Mouse (Mus musculus) subcutaneous adipose tissue, adult 2 months (tissue): Measurements from ENCODE around the gene 4632433K11Rik. TPM values are rescaled to one million over a fixed set of nuclear protein-coding genes. Genes with fewer than 3 reads are reported as not detected.

Experiments used
- polyA plus RNA-seq: library from polyadenylated mRNA; depleted of rRNA; stranded (reverse); fragments of >200 nt; gene quantifications from 2 replicates; pipeline ENCODE4 v1.2.3, GENCODE M21; 2012; ENCODE audit warnings: low replicate concordance; rRNA removed

4632433K11Rik gene
- not detected in 2 replicates for polyA plus RNA-seq

DNA sequence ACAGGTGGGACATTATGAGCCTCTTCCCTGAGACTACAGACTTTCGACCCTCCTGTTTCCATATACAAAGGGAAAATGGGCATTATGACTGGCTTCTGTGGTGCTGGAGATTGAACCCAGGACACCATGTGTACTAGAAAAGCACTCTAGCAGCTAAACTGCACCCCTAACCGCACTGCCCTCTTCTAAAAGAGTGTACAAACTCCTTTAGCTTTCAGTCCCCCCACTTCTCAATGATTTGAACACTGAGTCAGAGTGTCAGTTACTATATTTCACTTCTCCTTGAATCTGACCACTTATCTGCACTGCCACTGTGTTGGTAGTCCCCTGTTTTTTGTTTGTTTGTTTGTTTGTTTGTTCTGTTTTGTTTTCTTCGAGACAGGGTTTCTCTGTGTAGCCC, at the start of gene 4632433K11Rik:
TSS of gene 4632433K11Rik (plus strand) at position 301 of the 400 bp plus-strand sequence.

DNA sequence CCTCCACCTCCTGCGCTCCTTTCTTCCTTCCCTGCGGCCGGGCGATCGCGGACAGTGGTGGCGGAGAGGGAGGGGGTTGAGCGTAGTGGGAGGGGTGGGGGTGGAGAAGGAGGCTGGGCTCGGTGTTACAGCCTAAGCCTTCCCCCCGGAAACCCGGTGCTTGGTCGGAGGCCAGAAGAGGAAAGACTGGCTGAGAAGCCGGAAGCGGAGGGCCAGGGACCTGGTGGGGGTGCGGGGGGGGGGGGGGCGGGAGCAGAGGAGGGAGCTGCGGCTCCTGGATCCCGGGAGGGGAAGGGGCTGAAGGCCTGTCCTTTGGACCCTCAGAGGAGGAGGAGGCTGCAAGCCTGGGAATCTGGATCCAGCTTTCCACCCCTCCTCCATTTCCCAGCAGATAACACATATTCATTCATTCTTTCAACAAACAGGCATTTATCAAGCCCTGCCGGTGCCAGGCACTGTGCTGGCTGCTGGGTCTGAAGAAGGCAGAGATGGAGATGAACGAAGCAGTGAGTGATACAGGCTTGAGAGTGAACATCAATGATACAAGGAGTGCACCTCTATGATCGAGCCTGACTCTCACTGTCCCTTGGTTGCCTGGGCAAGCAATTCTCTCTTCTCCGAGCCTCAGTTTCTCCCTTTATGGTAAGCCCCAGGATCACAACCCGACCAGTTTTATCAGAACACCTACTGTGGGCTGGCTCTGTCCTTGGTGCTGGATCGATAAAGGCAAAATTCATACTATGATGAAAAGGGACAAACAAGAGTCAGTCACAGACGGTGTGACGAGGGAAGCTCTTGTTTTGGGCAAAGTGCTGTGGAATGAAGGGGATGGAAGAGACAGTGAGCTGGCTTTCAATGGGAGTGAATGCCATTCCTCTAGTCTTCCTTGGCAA, 37.7 kb upstream of the 4632433K11Rik start, which contains the start of gene Zfp579:
TSS of gene Zfp579 (minus strand) at position 156 of the 893 bp plus-strand sequence.

DNA sequence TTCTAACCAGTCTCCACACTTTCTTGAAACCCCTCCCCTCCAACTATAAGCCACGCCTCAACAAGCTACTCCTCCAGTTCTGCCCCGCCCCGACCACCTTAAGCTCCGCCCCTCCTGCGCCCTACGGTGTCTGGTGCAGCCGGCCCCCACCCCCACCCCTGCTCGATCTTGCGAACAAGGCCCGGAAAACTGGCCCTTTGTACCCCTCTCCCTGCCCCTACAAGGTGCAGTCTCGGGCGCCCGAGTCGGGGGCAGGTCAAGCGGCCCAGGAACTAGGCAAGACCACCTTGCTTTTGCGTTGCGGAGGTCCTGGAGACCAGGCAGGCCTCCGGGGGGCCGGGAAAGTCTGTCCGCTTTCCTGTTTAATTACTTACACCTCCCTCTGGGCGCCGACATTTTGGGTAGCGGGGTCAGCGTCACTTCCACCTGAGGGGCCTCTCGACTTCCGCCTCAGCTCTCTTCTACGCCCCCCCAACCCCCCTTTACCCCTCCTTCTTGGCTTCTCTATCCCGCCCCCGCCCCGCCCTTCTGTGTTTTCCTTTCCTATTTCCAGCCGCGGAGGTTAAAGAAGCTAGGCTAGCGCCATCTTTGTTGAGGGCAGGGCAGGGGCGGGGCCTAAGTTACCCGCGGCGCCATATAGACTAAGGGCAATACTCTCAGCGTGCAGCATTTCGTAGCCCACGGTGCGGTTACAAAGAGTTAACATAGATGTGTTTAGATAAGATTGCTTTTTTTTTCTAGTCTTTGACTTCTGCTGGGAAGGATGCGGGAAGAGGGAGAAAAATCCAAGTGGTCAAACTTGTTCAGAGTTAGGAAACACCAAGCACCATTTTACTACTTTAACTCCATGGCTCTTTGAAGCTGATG, 19.4 kb upstream of the 4632433K11Rik start, which contains the start of the genes Zfp524 and Fiz1:
TSS of gene Zfp524 (plus strand) at position 165 of the 867 bp plus-strand sequence.
TSS of gene Fiz1 (minus strand) at position 447 of the 867 bp plus-strand sequence.

DNA sequence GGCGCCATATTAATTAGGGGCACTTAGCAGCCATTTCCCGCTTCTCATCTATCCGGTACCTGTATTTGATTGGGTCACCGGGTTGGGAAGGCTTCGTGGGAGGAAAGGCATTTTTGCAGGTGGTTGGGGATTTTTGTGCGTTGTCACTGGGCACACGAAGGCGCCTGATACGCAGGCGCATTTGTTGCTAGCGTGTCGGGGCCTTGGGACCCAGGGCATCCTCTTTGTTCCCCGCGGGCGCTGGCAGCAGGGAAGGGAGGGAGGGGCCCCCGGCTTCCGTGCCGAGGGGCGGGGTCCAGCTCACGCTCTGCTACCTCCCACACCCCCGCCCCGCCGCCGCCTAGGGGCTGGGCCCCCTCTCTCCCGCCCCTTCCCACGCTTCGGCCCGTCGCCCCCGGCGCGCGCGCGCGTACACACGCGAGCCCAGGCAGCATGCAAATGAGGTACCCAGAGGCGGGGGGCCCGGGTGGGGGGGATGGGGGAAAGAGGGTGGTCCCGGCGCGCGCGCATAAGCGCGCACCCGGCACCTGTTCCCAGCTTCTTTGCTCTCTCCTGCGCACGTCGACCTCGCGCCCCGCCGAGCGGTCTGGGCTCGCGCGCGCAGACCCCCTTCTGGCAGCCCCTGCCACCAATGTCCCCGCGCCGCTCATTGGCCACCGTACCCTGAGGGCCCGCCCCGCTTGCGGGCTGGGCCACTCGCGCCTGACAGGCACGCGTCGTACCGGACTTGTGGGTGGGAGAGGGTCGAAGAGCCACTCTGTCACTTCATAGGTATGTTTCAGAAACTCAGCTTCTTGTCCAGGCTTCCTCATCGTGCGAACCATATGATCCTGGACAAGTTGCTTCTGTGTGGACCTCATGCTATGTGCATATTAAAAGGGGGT, 18.6 kb upstream of the 4632433K11Rik start, which contains the start of gene Gm44973:
TSS of gene Gm44973 (plus strand) at position 379 of the 884 bp plus-strand sequence.

DNA sequence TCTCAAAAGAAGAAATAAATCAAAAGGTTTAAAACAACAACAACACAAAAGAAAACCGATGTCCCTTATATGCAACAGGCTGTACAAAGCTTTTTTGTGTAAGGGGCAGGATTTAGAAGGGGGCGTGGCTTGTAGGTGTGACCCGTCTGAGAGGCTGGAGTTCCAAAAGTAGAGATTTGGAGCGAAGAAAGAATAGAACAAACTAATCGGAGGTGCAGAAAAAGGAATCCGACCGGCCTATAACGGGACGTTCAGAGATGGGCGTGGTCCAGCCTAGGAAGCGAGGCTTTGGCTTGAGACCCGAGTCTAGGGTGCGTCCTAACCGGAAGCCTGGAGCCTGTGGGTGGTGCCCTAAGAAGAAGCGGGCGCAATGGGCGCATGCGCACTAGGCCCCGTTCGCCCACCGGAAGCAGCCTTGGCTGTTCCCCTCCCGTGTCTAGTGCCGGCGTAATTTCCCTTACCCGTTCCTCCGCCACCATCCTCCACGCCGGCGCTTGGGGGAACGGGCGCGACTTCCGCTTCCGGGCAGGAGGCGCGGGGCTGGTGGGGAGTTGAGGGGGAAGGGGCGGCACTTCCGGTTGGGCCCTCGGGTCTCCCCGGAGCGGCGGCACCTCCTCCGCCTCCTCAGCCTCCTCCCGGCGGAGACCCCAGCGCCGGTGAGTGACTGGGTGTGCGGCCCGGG, 13.8 kb upstream of the 4632433K11Rik start, which contains the start of the genes Zfp865 and Ccdc106:
TSS of gene Zfp865 (plus strand) at position 377 of the 682 bp plus-strand sequence.
TSS of gene Ccdc106 (plus strand) at position 554 of the 682 bp plus-strand sequence.

DNA sequence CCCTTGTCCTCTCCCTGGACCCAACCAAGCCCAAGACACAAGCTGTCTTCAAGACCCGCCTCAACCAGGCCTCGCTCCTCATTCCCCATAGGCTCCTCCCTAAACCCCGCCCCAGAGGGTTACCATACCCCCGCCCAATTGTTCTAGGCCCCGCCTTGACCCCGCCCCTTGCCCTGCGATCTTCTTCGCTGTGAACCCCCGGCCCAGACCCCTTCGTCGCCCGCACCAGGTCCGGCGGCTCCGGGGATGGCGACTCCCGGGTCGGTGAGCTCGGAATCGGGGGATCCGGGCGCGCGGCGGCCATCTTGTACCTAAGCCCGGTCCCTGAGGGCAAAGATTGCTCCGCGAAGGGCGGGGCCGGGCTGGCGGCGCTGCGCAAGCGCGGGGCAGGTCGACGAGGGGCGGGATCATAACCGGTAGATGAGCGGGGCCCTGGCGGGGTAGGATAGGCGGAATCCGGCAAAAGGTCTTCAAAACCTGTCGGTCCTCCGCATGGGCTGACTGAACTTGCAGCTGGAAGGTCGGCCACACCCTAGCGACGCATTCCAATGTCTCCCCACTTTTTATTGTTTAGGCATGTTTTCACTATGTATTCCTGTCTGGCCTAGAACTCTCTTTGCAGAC, 4.3 kb downstream of the 4632433K11Rik start, which contains the start of gene Zfp784:
TSS of gene Zfp784 (minus strand) at position 338 of the 624 bp plus-strand sequence.

DNA sequence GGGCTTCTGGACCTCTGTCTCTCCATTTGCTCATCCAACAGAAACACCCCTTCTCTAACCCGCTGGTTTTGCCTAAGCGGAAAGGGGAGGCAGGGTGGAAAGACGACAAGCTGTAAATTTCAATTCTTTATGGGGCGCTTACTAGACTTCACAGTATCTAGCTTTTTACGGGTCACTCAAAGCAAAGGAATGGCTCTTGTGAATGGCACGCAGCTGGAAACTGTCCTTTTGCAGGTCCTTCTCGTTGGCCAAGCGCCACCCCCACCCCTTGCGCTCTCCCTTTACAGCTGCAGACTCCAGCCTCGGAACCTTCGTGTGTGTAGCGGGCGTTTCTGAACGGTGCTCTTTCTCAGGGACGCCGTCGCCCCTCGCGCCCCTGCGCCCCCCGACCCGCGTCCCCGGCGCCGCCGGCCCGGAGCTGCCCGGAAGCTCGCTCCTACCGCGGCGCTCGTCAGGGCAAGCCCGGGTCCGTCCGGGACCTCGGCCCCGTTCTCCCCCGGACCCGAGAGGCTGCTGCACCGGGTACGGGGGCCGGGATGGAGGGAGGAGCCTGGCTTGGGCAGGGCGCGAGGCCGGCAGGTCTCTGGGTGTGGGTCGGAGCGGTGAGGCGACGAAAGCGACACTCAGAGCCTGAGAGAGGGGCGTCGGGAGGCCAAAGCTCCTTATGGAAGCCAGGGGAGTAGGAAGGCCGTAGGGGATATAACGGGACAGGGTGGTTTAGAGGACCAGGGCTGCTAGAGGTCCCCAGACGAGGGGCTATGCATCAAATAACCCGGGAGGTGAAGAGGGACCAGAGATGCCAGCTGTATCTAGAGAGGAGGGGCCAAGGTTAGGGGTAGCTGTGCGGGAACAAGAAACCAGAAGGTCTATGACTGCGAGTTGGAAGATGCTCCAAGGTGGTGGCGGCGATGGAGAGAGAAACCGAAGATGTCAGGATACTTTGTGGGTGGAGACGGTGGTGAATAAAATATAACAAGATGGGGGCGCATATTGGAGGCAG, 17.6 kb downstream of the 4632433K11Rik start, which contains the start of gene Zfp580:
TSS of gene Zfp580 (plus strand) at position 346 of the 1,000 bp plus-strand sequence.

DNA sequence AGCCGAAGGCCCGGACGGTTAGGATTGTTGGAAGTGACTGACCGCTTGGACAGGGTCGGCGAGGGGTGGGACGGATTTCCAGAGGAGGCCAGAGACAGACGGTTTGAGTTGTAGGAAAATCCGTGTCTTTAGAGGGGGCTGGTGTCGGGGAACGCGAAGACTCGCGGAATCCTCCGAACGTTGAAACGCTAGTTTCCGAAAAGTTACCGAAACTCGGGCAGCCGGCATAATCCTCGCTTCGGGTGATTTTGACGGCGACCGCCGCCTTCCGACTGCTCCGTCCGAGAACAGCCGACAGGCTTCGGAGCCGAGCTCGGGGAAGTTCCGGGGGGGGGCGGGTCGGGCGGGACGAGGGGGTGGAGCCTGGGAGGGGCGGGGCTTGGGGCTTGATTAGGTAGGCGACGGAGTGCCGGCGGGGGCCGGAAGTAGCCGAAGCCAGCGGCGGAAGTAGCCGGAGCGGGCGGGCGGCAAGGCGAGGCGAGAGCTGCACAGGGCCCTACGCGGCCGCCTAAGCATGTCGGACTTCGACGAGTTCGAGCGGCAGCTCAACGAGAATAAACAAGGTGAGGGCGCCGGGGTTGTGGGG, 27.9 kb downstream of the 4632433K11Rik start, which contains the start of gene U2af2:
TSS of gene U2af2 (plus strand) at position 370 of the 586 bp plus-strand sequence.

DNA sequence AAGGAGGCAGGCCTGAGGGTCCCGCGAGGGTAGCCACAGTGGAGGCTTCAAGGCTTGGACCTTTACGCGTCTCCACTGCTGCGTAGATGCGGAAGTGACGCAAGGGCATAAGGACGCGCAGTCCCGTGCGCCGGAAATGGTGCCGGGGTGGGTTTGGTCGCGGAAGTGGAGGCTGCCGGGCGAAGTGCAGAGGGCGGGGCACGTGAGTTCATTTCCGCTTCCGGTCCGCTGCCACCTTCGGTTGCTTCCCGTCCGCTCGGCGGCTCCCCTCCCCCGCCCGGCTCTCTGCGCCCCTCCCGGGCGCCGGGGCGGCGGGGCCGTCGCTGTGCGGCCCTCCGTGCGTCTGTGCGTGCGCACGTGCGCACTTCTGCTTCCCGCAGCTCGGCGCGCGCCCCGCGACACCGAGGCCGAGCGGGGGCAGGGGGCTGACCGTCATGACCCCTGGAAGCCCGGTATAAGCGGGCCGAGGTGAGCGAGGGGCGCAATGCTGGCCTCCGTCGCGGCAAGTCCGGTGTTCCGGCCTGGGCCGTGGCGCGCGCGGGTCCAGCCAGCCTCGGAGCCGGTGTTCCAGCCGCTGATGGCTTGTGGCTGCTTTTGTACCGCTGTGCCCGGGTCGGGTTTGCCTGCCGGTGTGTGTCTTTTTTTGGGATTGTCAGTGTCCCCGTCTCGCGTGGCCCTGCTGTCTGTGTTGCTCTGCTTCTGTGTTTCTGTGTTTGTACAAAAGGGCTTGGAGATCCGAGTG, 46.3 kb downstream of the 4632433K11Rik start, which contains the start of gene Epn1:
TSS of gene Epn1 (plus strand) at position 226 of the 742 bp plus-strand sequence.

Other genes with a start within 250 kb of the 4632433K11Rik start
- gene Tmem238, start 244.5 kb upstream of the 4632433K11Rik start, polyA plus RNA-seq, result 13.9 and 33.7 TPM in 2 replicates
- 303 and 400 TPM in 2 replicates for gene Rpl28, start 241.2 kb upstream of the 4632433K11Rik start, polyA plus RNA-seq
- 249 and 346 TPM in 2 replicates for gene Ube2s, start 221.5 kb upstream of the 4632433K11Rik start, polyA plus RNA-seq
- 0.04 and 0.87 TPM in 2 replicates for gene Shisa7, start 189.4 kb upstream of the 4632433K11Rik start, polyA plus RNA-seq
- gene Isoc2b, start 163.9 kb upstream of the 4632433K11Rik start, polyA plus RNA-seq, result 22.3 and 43.4 TPM in 2 replicates
- 43.3 and 99.8 TPM in 2 replicates for gene Isoc2a, start 157.0 kb upstream of the 4632433K11Rik start, polyA plus RNA-seq
- 0.09 and 0.67 TPM in 2 replicates for gene Gm36210, start 127.6 kb upstream of the 4632433K11Rik start, polyA plus RNA-seq
- 8.7 and 16.0 TPM in 2 replicates for gene Zfp628, start 118.9 kb upstream of the 4632433K11Rik start, polyA plus RNA-seq
- gene Nat14, start 112.1 kb upstream of the 4632433K11Rik start, polyA plus RNA-seq, result 3.0 and 16.9 TPM in 2 replicates
- gene Ssc5d, start 108.3 kb upstream of the 4632433K11Rik start, polyA plus RNA-seq, result 17.4 and 38.7 TPM in 2 replicates
- 0.63 and 0.77 TPM in 2 replicates for gene Sbk2, start 69.7 kb upstream of the 4632433K11Rik start, polyA plus RNA-seq
- gene Sbk3, start 63.0 kb upstream of the 4632433K11Rik start, polyA plus RNA-seq, result 0.08 and 0.10 TPM in 2 replicates
- 42.5 and 74.3 TPM in 2 replicates for gene Zfp579, start 38.0 kb upstream of the 4632433K11Rik start, polyA plus RNA-seq
- gene Zfp524, start 19.7 kb upstream of the 4632433K11Rik start, polyA plus RNA-seq, result 34.8 and 37.7 TPM in 2 replicates
- gene Fiz1, start 19.4 kb upstream of the 4632433K11Rik start, polyA plus RNA-seq, result 22.7 and 39.7 TPM in 2 replicates
- 0.26 TPM in 1 of 2 replicates, not detected in the other for gene Gm44973, start 18.6 kb upstream of the 4632433K11Rik start, polyA plus RNA-seq
- 24.3 and 43.2 TPM in 2 replicates for gene Zfp865, start 13.7 kb upstream of the 4632433K11Rik start, polyA plus RNA-seq
- 0.63 and 20.2 TPM in 2 replicates for gene Ccdc106, start 13.6 kb upstream of the 4632433K11Rik start, polyA plus RNA-seq
- gene Zfp784, start 4.3 kb downstream of the 4632433K11Rik start, polyA plus RNA-seq, result 5.2 and 5.6 TPM in 2 replicates
- gene Zfp580, start 17.4 kb downstream of the 4632433K11Rik start, polyA plus RNA-seq, result 15.4 and 30.5 TPM in 2 replicates
- 143 and 241 TPM in 2 replicates for gene U2af2, start 28.0 kb downstream of the 4632433K11Rik start, polyA plus RNA-seq
- gene Epn1, start 46.1 kb downstream of the 4632433K11Rik start, polyA plus RNA-seq, result 151 and 159 TPM in 2 replicates
- not detected in 2 replicates for gene Rfpl4, start 82.8 kb downstream of the 4632433K11Rik start, polyA plus RNA-seq
- 0.57 and 2.0 TPM in 2 replicates for gene Rasl2-9, start 91.8 kb downstream of the 4632433K11Rik start, polyA plus RNA-seq
- gene Vmn1r55, start 115.6 kb downstream of the 4632433K11Rik start, polyA plus RNA-seq, result not detected in 2 replicates
- gene Vmn1r56, start 162.6 kb downstream of the 4632433K11Rik start, polyA plus RNA-seq, result not detected in 2 replicates
- not detected in 2 replicates for gene Vmn1r57, start 184.4 kb downstream of the 4632433K11Rik start, polyA plus RNA-seq